Mouse (Mus musculus) embryonic fibroblast, embryonic 13.5 days (primary cell): ENCODE results near the gene Rbm48.

Experiments used
- CTCF ChIP-seq: IDR thresholded peaks from 2 replicates; pipeline ENCODE4 v1.5.1; 2011; ENCODE audit warnings: mild to moderate bottlenecking, control low read depth, low read length, moderate library complexity, borderline replicate concordance; ENCODE audit not compliant: insufficient read depth
- POLR2A ChIP-seq: IDR thresholded peaks from 2 replicates; pipeline ENCODE4 v1.6.1; 2011; ENCODE audit warnings: low read depth, mild to moderate bottlenecking, control low read depth, low read length, moderate library complexity

DNA sequence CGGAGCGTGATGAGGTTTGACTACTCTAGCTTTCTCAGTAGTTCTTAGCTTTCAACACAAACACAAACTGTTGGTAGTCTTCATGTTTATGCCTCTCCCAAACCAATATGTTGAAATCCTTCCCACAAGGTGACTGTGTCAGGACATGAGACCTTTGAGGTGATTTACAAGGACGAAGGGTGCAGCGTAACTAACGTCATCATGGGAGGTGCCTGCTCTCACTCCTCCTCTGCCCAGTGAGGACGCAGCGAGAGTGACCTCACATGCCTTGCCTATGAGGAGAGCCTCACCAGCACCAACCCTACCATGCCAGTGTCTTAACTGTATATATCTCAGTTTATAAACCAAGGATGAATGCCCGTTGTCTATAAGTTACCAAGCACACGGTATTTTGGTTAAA lies 10.7 kb upstream of the Rbm48 start:
- no peak for TF ChIP-seq CTCF
- no peak for TF ChIP-seq POLR2A
